In genomic region chr13:34248941-34249920, GRCm38 (mm10) we compare ENCODE assay signal across 8 mouse cellular contexts.
A peak's percentile ranks its signal among the peaks of the same experiment; 100 is the strongest.
DNase-seq lines count a peak whose midpoint lies in the region; ATAC-seq lines count a peak whose summit lies in the region.

No protein-coding gene starts in this region.

- no peak for ATAC-seq in heart, embryonic 13.5 days (ENCODE audit: extremely low read depth, insufficient number of reproducible peaks, low FRiP score, low TSS enrichment)
- peak; percentile 50; the same call in 1 of the 2 replicates for ATAC-seq in stomach, embryonic 14.5 days (ENCODE audit: insufficient number of reproducible peaks, insufficient read depth, low FRiP score, low read depth)

- no peaks in the 10 kb centered on the region for H3K27me3 ChIP-seq in heart, embryonic 13.5 days (replicated peaks)
- H3K27me3 ChIP-seq in embryonic facial prominence, embryonic 10.5 days (replicated peaks; ENCODE audit: low read depth, poor library complexity, severe bottlenecking) = peaks cover 26% of the 10 kb centered on the region
- no peaks in the 10 kb centered on the region for H3K27me3 ChIP-seq in stomach, embryonic 14.5 days (ENCODE audit: control insufficient read depth, insufficient read depth, low read length)

- peak overlapping the region; percentile 61 for H3K9ac ChIP-seq in heart, embryonic 13.5 days
- H3K9ac ChIP-seq in stomach, embryonic 14.5 days (replicated peaks; ENCODE audit: low read depth, low read length) = no peak overlapping the region

- peaks cover 38% of the 10 kb centered on the region for H3K4me1 ChIP-seq in heart, embryonic 13.5 days
- peaks cover 50% of the 10 kb centered on the region for H3K4me1 ChIP-seq in embryonic facial prominence, embryonic 10.5 days
- H3K4me1 ChIP-seq in stomach, embryonic 14.5 days (ENCODE audit: control insufficient read depth, insufficient read depth, low read length) = peaks cover 22% of the 10 kb centered on the region

- peak overlapping the region; percentile 48 for H3K27ac ChIP-seq in heart, embryonic 13.5 days (replicated peaks)
- peak overlapping the region; percentile 91 for H3K27ac ChIP-seq in embryonic facial prominence, embryonic 10.5 days (replicated peaks)
- peak overlapping the region; percentile 66; the same call in 1 of the 2 replicates for H3K27ac ChIP-seq in stomach, embryonic 14.5 days (ENCODE audit: low read length)

- H3K4me3 ChIP-seq in heart, embryonic 13.5 days = no peak overlapping the region
- H3K4me3 ChIP-seq in embryonic facial prominence, embryonic 10.5 days = peak overlapping the region; percentile 38
- H3K4me3 ChIP-seq in stomach, embryonic 14.5 days (ENCODE audit: low read depth, low read length) = no peak overlapping the region

- no peak for DNase-seq in heart, postnatal 25 days (ENCODE audit: low spot score)
- peak; percentile 89 for DNase-seq in Muller cell, postnatal 12 days (ENCODE audit: inconsistent ontology term)
- DNase-seq in embryonic facial prominence, embryonic 10.5 days (ENCODE audit: low spot score) = peak; percentile 65
- peak; percentile 35 to 60 for DNase-seq in layer of hippocampus, postnatal 10 days (ENCODE audit: low spot score in 2 of 2)
- DNase-seq in frontal cortex, postnatal 14 days (ENCODE audit: low spot score in 2 of 2) = no peak
- no peak for DNase-seq in testis, postnatal 14 days (ENCODE audit: low spot score)

- H3K9me3 ChIP-seq in heart, embryonic 13.5 days = no peaks in the 10 kb centered on the region
- no peaks in the 10 kb centered on the region for H3K9me3 ChIP-seq in embryonic facial prominence, embryonic 10.5 days
- no peaks in the 10 kb centered on the region for H3K9me3 ChIP-seq in stomach, embryonic 14.5 days (ENCODE audit: control insufficient read depth, low read depth, low read length)

- intact Hi-C loops in heart, postnatal 25 days (cut with DNase I) = no loop called here

- no peaks in the 10 kb centered on the region for H3K36me3 ChIP-seq in heart, embryonic 13.5 days
- H3K36me3 ChIP-seq in embryonic facial prominence, embryonic 10.5 days (replicated peaks) = no peaks in the 10 kb centered on the region
- H3K36me3 ChIP-seq in stomach, embryonic 14.5 days (ENCODE audit: control insufficient read depth, insufficient read depth, low read length) = no peaks in the 10 kb centered on the region

- 0 out of 2 replicates have a peak overlapping the region, but pooled peaks have one; percentile 6 for H3K4me2 ChIP-seq in heart, embryonic 13.5 days
- no peak overlapping the region for H3K4me2 ChIP-seq in stomach, embryonic 14.5 days (replicated peaks; ENCODE audit: low read depth, low read length)

- WGBS in heart, embryonic 13.5 days = 55% methylated on average over 15 of the region's 15 CpGs
- 28% methylated on average over 15 of the region's 15 CpGs for WGBS in embryonic facial prominence, embryonic 10.5 days
- 49% methylated on average over 15 of the region's 15 CpGs for WGBS in stomach, embryonic 14.5 days

Comparison
In these comparisons a context has a peak if more than half of its experiments do, and no peak if none do; other contexts are left out.
1. DNase-seq: peak in Muller cell, postnatal 12 days (single experiment), embryonic facial prominence, embryonic 10.5 days (single experiment) and layer of hippocampus, postnatal 10 days (2 of 2); none in heart, postnatal 25 days (single experiment), frontal cortex, postnatal 14 days (0 of 2) and testis, postnatal 14 days (single experiment).
2. Peak in every context shown above with its lines, with median percentiles within 50 percentile points of each other: H3K27ac ChIP-seq.